Mouse (Mus musculus): ENCODE data around the gene Prr14l. TPM values are rescaled to one million over a fixed set of nuclear protein-coding genes. Genes with fewer than 3 reads are reported as not detected.
"Not testable (repeated sequence)": the region's sequence is repeated elsewhere in the genome, so short reads cannot be mapped to it uniquely, and the experiment has no call there.

Gene Prr14l
- polyA plus RNA-seq, 1 experiment from 2014 or later = 8.7 TPM

- no peaks in the 10 kb centered on the region for H3K27me3 ChIP-seq (ENCODE audit: control insufficient read depth, insufficient read depth, low read depth, low read length)
- H3K9ac ChIP-seq (ENCODE audit: low read depth, low read length) = no peak overlapping the region
- H3K4me3 ChIP-seq (ENCODE audit: low read depth, low read length) = no peak overlapping the region
- H3K9me3 ChIP-seq (replicated peaks; ENCODE audit: control insufficient read depth, low read length, poor library complexity, severe bottlenecking) = no peaks in the 10 kb centered on the region
- no peak overlapping the region for H3K4me2 ChIP-seq (ENCODE audit: low read length)
- no peak overlapping the region for H3K27ac ChIP-seq (ENCODE audit: low read length)
- H3K36me3 ChIP-seq (ENCODE audit: control insufficient read depth, insufficient read depth, low read length) = no peaks in the 10 kb centered on the region
- WGBS = 94% methylated on average over 6 of the region's 6 CpGs
- no peak for ATAC-seq
- peaks cover 3% of the 10 kb centered on the region; the same call in 1 of the 2 replicates for H3K4me1 ChIP-seq (ENCODE audit: control insufficient read depth, insufficient read depth, low read length)
Observed at GRCm38 (mm10) chr5:32748936-32749335, 105.1 kb downstream of the Prr14l start.

DNA sequence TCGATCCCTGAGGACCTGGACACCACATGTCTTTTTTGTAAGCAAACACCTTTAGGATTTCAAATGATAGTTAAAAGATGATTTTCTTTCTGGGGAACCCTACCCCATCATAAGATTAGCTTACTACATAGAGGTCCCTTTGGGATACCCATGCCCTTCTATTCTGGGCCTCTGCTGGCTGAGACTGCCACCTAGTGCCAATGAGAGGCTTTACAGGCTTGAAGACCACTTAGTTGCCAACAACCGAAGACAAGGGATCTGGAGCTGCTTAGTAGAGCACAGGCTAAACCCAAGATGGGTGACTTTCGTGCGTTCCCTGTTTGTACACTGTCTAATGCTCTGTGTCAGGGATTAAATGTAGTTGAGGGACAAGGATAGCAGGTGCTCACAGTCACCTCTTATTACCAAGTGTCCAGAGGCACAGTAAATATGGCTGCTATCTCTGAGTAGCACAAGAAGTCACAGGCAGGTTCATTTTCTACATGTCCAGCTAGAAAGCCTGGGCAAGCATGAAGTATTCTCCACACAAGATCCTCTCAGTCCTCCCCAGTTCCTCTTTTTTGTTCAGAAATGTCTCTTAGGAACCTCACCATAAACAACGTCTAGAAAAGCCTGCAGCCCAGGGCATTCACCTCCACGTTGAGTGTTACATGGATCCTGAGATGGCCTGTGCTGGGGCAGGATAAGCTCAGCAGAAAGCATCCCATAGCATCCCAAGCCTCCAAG is 106.2 kb downstream of the Prr14l start:
- no peaks in the 10 kb centered on the region for H3K27me3 ChIP-seq (ENCODE audit: control insufficient read depth, insufficient read depth, low read depth, low read length)
- 64% methylated on average over 6 of the region's 6 CpGs for WGBS
- ATAC-seq = no peak

DNA sequence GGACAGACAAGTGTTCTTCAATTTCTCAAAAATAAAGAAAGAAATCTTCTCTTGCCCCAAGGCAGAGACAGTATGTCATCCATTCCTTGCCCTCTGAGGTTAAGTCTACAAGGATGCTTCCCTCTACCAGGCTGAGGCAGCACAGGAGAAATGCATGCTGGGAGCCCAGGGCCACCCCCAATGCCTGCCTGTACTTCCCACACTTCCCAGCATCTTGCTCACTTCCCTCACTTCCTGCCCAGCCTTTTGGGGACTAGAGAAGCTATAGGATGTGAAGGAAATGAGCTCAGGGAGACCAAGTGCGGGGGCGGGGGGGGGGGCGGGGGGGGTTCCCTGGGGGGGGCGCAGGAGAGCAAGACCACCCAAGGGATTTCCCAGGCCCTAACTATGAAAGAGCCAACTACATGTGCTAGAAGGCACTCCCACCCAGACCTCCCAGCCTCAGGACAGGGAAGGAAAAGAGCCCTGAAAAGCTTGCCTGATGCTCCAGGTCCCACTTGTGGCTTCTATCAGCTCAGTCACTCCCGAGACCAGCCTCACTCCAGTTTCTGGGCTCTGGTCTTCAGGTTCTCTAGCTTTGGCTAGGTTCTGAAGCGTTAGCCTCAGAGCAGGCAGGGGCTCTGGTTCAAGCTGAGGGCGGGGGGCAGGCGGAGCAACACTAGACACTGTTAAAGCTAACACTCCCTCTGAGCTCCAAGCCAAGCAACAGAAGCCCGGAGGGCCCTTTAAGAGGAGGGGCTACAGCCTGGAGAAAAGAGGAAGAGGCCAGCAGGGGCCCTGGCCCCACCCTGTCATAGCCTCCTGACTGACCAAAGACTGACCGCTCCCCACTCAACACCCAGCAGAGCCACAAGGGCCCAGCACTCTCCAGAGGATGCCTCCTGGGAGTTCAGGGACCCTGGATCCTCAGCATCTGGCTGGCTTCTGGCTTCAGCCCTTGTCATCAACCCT is 108.1 kb downstream of the Prr14l start:
- Histone ChIP-seq H3K9me3 (replicated peaks; ENCODE audit: control insufficient read depth, low read length, poor library complexity, severe bottlenecking) (no peaks in the 10 kb centered on the region), H3K9ac (ENCODE audit: low read depth, low read length) (no peak overlapping the region), H3K4me3 (ENCODE audit: low read depth, low read length) (peak overlapping the region; percentile 25), H3K4me2 (ENCODE audit: low read length) (peak overlapping the region; percentile 15), H3K27ac (ENCODE audit: low read length) (0 out of 2 replicates have a peak overlapping the region, but pooled peaks have one; percentile 9), H3K36me3 (ENCODE audit: control insufficient read depth, insufficient read depth, low read length) (no peaks in the 10 kb centered on the region), H3K27me3 (ENCODE audit: control insufficient read depth, insufficient read depth, low read depth, low read length) (no peaks in the 10 kb centered on the region), H3K4me1 (ENCODE audit: control insufficient read depth, insufficient read depth, low read length) (peaks cover 3% of the 10 kb centered on the region; the same call in 1 of the 2 replicates)
- WGBS = 4% methylated on average over 6 of the region's 10 CpGs
- ATAC-seq = peak; percentile 19

More for the DNA sequence above, 106.2 kb downstream of the Prr14l start:
- H3K4me3 ChIP-seq (ENCODE audit: low read depth, low read length) = no peak overlapping the region
- no peak overlapping the region for H3K4me2 ChIP-seq (ENCODE audit: low read length)
- H3K27ac ChIP-seq (ENCODE audit: low read length) = no peak overlapping the region
- H3K4me1 ChIP-seq (ENCODE audit: control insufficient read depth, insufficient read depth, low read length) = peaks cover 3% of the 10 kb centered on the region; the same call in 1 of the 2 replicates
- no peak overlapping the region for H3K9ac ChIP-seq (ENCODE audit: low read depth, low read length)
- H3K36me3 ChIP-seq (ENCODE audit: control insufficient read depth, insufficient read depth, low read length) = no peaks in the 10 kb centered on the region
- no peaks in the 10 kb centered on the region for H3K9me3 ChIP-seq (replicated peaks; ENCODE audit: control insufficient read depth, low read length, poor library complexity, severe bottlenecking)

DNA sequence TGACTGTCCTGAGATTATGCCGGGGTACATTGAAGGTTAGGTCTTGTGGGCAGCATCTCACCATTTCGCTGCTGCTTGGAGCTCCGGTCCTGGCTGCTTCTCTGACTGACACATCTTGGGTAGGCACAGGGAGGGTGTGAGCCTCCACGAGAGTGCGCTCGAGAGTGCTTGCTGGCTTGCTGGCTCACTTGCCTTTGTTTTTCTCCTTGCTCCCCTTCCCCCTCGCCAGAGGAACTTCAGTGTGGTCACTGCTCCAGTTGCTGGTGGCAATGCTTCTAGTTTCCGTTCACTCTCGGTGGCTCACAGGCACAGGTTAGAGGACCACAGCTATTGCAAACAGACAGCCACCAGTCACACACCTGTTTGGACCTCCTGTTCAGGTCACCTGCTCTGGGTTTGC is 111.9 kb downstream of the Prr14l start:
- WGBS = 38% methylated on average over 9 of the region's 9 CpGs
- H3K9me3 ChIP-seq (replicated peaks; ENCODE audit: control insufficient read depth, low read length, poor library complexity, severe bottlenecking) = no peaks in the 10 kb centered on the region
- H3K4me1 ChIP-seq (ENCODE audit: control insufficient read depth, insufficient read depth, low read length) = peaks cover 3% of the 10 kb centered on the region; the same call in 1 of the 2 replicates
- peak overlapping the region; percentile 78 for H3K27ac ChIP-seq (ENCODE audit: low read length)
- ATAC-seq = peak; percentile 47
- no peak overlapping the region for H3K4me3 ChIP-seq (ENCODE audit: low read depth, low read length)
- H3K4me2 ChIP-seq (ENCODE audit: low read length) = no peak overlapping the region
- H3K9ac ChIP-seq (ENCODE audit: low read depth, low read length) = no peak overlapping the region
- no peaks in the 10 kb centered on the region for H3K36me3 ChIP-seq (ENCODE audit: control insufficient read depth, insufficient read depth, low read length)
- no peaks in the 10 kb centered on the region for H3K27me3 ChIP-seq (ENCODE audit: control insufficient read depth, insufficient read depth, low read depth, low read length)

GRCm38 (mm10) chr5:32741377-32741776 is 112.7 kb downstream of the Prr14l start:
- not testable (repeated sequence) for H3K36me3 ChIP-seq (ENCODE audit: control insufficient read depth, insufficient read depth, low read length); H3K9ac ChIP-seq (ENCODE audit: low read depth, low read length); H3K27me3 ChIP-seq (ENCODE audit: control insufficient read depth, insufficient read depth, low read depth, low read length); H3K4me3 ChIP-seq (ENCODE audit: low read depth, low read length); H3K9me3 ChIP-seq (replicated peaks; ENCODE audit: control insufficient read depth, low read length, poor library complexity, severe bottlenecking); H3K4me2 ChIP-seq (ENCODE audit: low read length); H3K4me1 ChIP-seq (ENCODE audit: control insufficient read depth, insufficient read depth, low read length)
- WGBS = 47% methylated on average over 4 of the region's 4 CpGs
- peak overlapping the region; percentile 78 for H3K27ac ChIP-seq (ENCODE audit: low read length)
- peak; percentile 62 for ATAC-seq

- not testable (repeated sequence) for H3K27me3 ChIP-seq (ENCODE audit: control insufficient read depth, insufficient read depth, low read depth, low read length); H3K9ac ChIP-seq (ENCODE audit: low read depth, low read length); H3K4me1 ChIP-seq (ENCODE audit: control insufficient read depth, insufficient read depth, low read length); H3K36me3 ChIP-seq (ENCODE audit: control insufficient read depth, insufficient read depth, low read length); ATAC-seq; H3K9me3 ChIP-seq (replicated peaks; ENCODE audit: control insufficient read depth, low read length, poor library complexity, severe bottlenecking); H3K4me3 ChIP-seq (ENCODE audit: low read depth, low read length)
- WGBS = 74% methylated on average over 8 of the region's 8 CpGs
- 0 out of 2 replicates have a peak overlapping the region, but pooled peaks have one; percentile 11 for H3K4me2 ChIP-seq (ENCODE audit: low read length)
- H3K27ac ChIP-seq (ENCODE audit: low read length) = peak overlapping the region; percentile 67
Observed at GRCm38 (mm10) chr5:32740850-32741249, 113.2 kb downstream of the Prr14l start.

DNA sequence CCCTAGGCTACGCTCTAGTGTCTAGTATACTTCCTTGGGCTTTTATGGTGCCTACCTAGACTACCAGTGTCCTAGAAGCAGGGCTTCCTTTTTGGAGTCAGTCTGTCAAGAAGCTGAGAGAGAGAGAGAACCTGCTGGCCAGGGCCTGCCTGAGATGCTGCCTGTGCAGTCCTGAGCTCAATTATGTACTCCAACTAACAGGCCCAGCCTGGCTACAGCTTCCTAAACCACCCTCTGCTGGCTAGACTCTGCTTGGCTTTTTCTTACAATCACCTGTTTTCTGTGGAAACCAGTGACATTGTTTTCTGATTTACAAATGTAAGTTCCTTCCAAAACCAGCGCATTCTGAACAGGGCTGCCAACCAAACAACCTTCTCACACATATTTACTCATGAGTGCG is 113.9 kb downstream of the Prr14l start:
- Histone ChIP-seq H3K9ac (ENCODE audit: low read depth, low read length) (no peak overlapping the region), H3K27ac (ENCODE audit: low read length) (peak overlapping the region; percentile 67; the same call in 1 of the 2 replicates), H3K4me1 (ENCODE audit: control insufficient read depth, insufficient read depth, low read length) (peaks cover 3% of the 10 kb centered on the region; the same call in 1 of the 2 replicates), H3K27me3 (ENCODE audit: control insufficient read depth, insufficient read depth, low read depth, low read length) (no peaks in the 10 kb centered on the region), H3K9me3 (replicated peaks; ENCODE audit: control insufficient read depth, low read length, poor library complexity, severe bottlenecking) (no peaks in the 10 kb centered on the region), H3K4me3 (ENCODE audit: low read depth, low read length) (no peak overlapping the region), H3K36me3 (ENCODE audit: control insufficient read depth, insufficient read depth, low read length) (no peaks in the 10 kb centered on the region), H3K4me2 (ENCODE audit: low read length) (no peak overlapping the region)
- 95% methylated on average over 3 of the region's 3 CpGs for WGBS
- no peak for ATAC-seq
